Mouse (Mus musculus) hindbrain, postnatal 0 days (tissue): ENCODE data around the gene Tctex1d1. TPM values are rescaled to one million over a fixed set of nuclear protein-coding genes. Genes with fewer than 3 reads are reported as not detected.

Experiments
- ATAC-seq: fragments of 200-750 bp; cut with Nextera tagmentation; 2 replicates; pipeline ENCODE4 v1.8.0; 2017; ENCODE audit warnings: mild to moderate bottlenecking, moderate TSS enrichment, moderate library complexity
- DNase-seq: peaks from one replicate; pipeline ENCODE4 v3.0.0-alpha.2; 2015; ENCODE audit warnings: low spot score
- H3K27ac ChIP-seq: fragments of 300-500 bp; sonication (generic); 2 replicates; pipeline ENCODE4 v1.5.1; 2014; ENCODE audit warnings: mild to moderate bottlenecking
- H3K27me3 ChIP-seq: fragments of 300-500 bp; sonication (generic); 2 replicates; pipeline ENCODE4 v1.6.1; 2014; ENCODE audit warnings: low read length, mixed read lengths; ENCODE audit not compliant: insufficient read depth
- H3K36me3 ChIP-seq: fragments of 300-500 bp; sonication (generic); 2 replicates; pipeline ENCODE4 v1.6.1; 2014; ENCODE audit warnings: low read length, mixed read lengths; ENCODE audit not compliant: insufficient read depth
- H3K4me1 ChIP-seq: fragments of 300-500 bp; sonication (generic); 2 replicates; pipeline ENCODE4 v1.6.1; 2014; ENCODE audit warnings: antibody characterized with exemption, low read length, mixed read lengths; ENCODE audit not compliant: insufficient read depth
- H3K4me2 ChIP-seq: fragments of 300-500 bp; sonication (generic); 2 replicates; pipeline ENCODE4 v1.6.1; 2014; ENCODE audit warnings: low read depth, mild to moderate bottlenecking, low read length, moderate library complexity, mixed read lengths
- H3K4me3 ChIP-seq: fragments of 300-500 bp; sonication (generic); 2 replicates; pipeline ENCODE4 v1.5.1; 2014; ENCODE audit warnings: low read length
- H3K9ac ChIP-seq: fragments of 300-500 bp; sonication (generic); replicated peaks from 2 replicates; pipeline ENCODE4 v1.6.1; 2014; ENCODE audit warnings: mild to moderate bottlenecking, low read length, moderate library complexity, mixed read lengths
- H3K9me3 ChIP-seq: fragments of 300-500 bp; sonication (generic); 2 replicates; pipeline ENCODE4 v1.6.1; 2016; ENCODE audit warnings: low read length, mixed read lengths
- CTCF ChIP-seq: IDR thresholded peaks from 2 replicates; pipeline ENCODE4 v1.5.1; 2016; ENCODE audit warnings: antibody characterized with exemption, control low read depth, low read depth
- WGBS: fragments of 180-500 bp; shearing (Covaris S2); extraction: QIAGEN DNeasy Blood & Tissue Kit; methylation state at CpG from one replicate; pipeline ENCODE4 v1.1.7; 2014; 5-methylcytosine and 5-hydroxymethylcytosine counted together
- polyA plus RNA-seq: library from polyadenylated mRNA; unstranded; fragments of >200 nt; fragmentation: Nextera tagmentation; extraction: Ambion mirVana; gene quantifications from 2 replicates; pipeline ENCODE4 v1.2.1, GENCODE M21; 2015
- total RNA-seq: library from RNA; depleted of rRNA; stranded (reverse); fragments of >200 nt; gene quantifications from 2 replicates; pipeline ENCODE4 v1.2.3, GENCODE M21; 2014

Tctex1d1 gene
- total and polyA plus RNA-seq, 2 experiments from 2014 or later = 0.73 to 2.5 TPM

DNA sequence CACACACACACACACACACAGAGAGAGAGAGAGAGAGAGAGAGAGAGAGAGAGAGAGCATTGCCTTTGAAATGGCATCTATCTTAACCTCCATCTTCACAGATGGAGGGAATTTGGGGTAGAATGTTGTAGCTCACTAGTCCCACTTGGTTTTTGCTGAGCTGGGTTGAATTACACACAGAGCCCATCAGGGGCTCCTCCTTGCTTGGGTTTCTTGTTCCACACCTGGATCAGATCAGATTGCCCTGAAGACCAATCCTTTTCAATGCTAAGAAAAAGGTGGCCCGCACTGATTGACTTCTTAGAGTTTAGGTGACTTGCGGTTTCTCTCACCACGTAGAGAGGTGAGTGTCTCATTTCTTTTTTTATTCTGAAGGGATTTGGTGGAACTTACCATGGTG lies 13.3 kb downstream of the Tctex1d1 start:
- Histone ChIP-seq H3K4me1 (no peaks in the 10 kb centered on the region), H3K27ac (no peak overlapping the region), H3K4me3 (no peak overlapping the region), H3K4me2 (no peak overlapping the region), H3K27me3 (no peaks in the 10 kb centered on the region), H3K9ac (no peak overlapping the region), H3K9me3 (no peaks in the 10 kb centered on the region), H3K36me3 (no peaks in the 10 kb centered on the region)
- DNase-seq = no peak
- WGBS = 79% methylated on average over 3 of the region's 3 CpGs
- ATAC-seq = no peak
- no peak for TF ChIP-seq CTCF

DNA sequence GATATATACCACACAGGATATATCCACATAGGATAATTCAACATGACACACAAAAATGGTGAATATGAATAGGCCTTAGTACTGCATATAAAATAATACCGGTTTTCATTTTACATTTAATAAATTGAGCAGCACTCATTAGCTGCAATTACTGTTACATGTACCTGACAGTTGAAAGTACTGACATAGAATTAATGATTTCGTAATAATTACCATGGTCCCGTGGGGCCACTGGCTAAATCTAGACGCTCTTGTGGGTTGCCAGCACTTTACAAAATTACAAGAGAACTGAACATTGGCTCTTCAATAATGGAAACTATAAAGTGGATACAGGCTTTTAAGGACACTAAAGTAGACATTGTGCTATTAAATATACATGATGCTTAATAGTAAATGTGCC lies 26.3 kb downstream of the Tctex1d1 start:
- no peaks in the 10 kb centered on the region for H3K4me1 ChIP-seq
- H3K9ac ChIP-seq = no peak overlapping the region
- H3K4me3 ChIP-seq = no peak overlapping the region
- no peak for TF ChIP-seq CTCF
- H3K9me3 ChIP-seq = no peaks in the 10 kb centered on the region
- 74% methylated on average over 4 of the region's 4 CpGs for WGBS
- H3K4me2 ChIP-seq = no peak overlapping the region
- DNase-seq (peak; percentile 16), ATAC-seq (no peak)
- H3K27me3 ChIP-seq = no peaks in the 10 kb centered on the region
- no peak overlapping the region for H3K27ac ChIP-seq
- H3K36me3 ChIP-seq = no peaks in the 10 kb centered on the region

DNA sequence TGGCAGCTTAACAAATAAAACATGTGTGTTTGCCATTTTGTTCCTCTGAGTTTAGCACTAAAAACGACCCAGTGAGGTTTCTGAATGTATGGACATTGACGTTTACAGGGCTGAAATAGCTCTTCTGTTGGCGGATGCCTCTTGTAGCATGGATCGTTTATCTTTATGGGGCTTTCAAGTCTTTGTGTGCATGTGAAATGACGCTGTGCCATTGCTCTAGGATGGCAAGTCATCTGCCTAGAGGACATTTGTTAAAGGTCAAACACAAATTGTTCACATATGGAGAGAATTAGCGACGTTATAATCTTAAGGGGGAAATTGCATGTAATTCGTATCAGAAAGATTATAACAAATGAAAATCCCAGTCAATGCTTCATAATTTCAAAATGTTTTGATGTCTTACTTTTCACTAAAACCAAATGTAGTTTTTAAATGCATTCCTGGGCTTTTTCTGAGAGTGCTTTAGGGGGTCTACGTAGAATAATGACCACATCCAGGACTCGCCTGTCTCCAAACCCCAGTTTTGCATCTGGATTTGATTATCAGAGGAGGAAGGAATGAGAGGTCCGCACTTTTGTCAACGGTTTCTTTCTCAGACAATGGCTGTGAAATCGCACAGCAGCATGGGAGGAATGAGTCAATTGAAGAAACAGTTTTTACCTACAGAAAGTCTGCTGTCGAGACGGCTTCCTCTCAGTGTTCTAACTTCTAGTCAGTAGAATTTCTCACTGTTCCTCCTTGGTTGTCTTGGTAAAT lies 27.0 kb downstream of the Tctex1d1 start:
- no peaks in the 10 kb centered on the region for H3K36me3 ChIP-seq
- H3K27ac ChIP-seq = no peak overlapping the region
- WGBS = 61% methylated on average over 15 of the region's 15 CpGs

DNA sequence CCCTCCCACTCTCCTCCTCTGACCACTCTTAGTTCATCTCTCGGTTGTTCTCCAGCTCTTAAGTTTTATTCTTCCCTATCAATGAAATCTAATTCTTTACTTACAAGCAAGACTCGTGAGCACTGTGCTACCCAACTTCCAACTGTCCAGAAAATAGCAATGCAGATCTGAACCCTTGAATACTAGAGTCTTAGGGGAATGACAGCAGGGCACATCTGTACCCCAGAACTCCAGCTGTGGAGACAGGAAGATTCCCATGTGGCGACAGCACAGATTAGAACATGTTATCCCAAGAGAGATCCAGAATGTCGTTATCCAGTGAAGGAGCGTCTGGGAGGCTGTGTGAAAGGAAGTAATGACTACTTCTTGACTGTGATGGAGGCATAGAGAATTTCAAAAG lies 27.9 kb downstream of the Tctex1d1 start:
- no peak for DNase-seq
- H3K9me3 ChIP-seq = no peaks in the 10 kb centered on the region
- no peak for TF ChIP-seq CTCF
- no peak for ATAC-seq
- H3K4me3 ChIP-seq = no peak overlapping the region
- H3K4me1 ChIP-seq = no peaks in the 10 kb centered on the region
- WGBS = 76% methylated on average over 5 of the region's 5 CpGs
- H3K4me2 ChIP-seq = no peak overlapping the region
- no peak overlapping the region for H3K27ac ChIP-seq
- no peaks in the 10 kb centered on the region for H3K36me3 ChIP-seq
- H3K27me3 ChIP-seq = no peaks in the 10 kb centered on the region
- no peak overlapping the region for H3K9ac ChIP-seq

More for the DNA sequence above, 27.0 kb downstream of the Tctex1d1 start:
- Histone ChIP-seq H3K27me3 (no peaks in the 10 kb centered on the region), H3K4me1 (no peaks in the 10 kb centered on the region), H3K9me3 (no peaks in the 10 kb centered on the region), H3K4me2 (no peak overlapping the region), H3K9ac (no peak overlapping the region), H3K4me3 (no peak overlapping the region)
- DNase-seq = no peak
- ATAC-seq = no peak
- TF ChIP-seq CTCF = no peak

DNA sequence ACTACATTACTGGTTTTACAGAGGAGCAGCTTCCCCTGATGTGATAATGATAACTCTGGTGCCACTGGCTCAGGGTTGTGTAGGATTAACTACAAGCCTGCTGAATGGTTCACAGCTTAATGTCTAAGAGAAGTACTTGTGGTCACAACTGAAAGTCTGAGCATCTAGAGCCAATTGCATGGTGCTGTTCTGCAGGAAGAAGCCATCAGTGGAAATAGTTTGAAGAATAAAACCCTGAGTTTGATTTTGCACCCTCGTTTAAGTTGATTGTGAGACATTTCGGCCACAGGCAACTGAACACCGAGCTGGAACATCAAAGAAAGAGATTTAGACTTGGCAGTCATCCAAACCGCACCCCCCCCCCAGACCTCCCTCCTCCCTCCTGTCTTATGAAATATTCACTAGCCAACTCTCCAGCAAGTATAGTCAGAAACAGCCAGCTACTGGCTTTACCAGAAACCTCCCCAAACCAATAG lies 28.6 kb downstream of the Tctex1d1 start:
- H3K4me2 ChIP-seq = no peak overlapping the region
- no peaks in the 10 kb centered on the region for H3K36me3 ChIP-seq
- no peak overlapping the region for H3K27ac ChIP-seq
- H3K9ac ChIP-seq = no peak overlapping the region
- H3K4me1 ChIP-seq = no peaks in the 10 kb centered on the region
- WGBS = 18% methylated on average over 4 of the region's 4 CpGs
- no peak for TF ChIP-seq CTCF
- ATAC-seq (no peak), DNase-seq (peak; percentile 17)
- no peaks in the 10 kb centered on the region for H3K27me3 ChIP-seq
- no peak overlapping the region for H3K4me3 ChIP-seq
- H3K9me3 ChIP-seq = no peaks in the 10 kb centered on the region

DNA sequence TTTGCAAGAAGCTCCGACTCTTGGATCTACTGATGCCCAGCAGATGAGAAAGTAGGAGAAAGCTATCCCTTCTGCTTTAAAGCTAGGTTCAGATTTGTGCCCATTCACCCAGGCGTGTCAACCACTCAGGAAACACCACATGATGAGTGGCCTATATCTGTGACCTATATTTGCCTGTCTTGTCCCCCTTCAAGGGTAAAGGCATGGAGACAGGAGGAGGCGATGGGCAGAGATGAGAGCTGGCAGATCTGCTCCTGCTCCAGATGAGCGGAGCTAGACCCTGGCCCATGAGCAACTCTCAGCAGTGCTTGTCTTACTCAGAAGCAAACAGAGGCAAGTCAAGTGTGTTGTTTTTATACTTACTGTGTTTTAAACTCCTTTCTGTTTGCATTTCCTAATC lies 32.3 kb downstream of the Tctex1d1 start:
- no peak overlapping the region for H3K9ac ChIP-seq
- TF ChIP-seq CTCF = no peak
- H3K27me3 ChIP-seq = no peaks in the 10 kb centered on the region
- H3K9me3 ChIP-seq = no peaks in the 10 kb centered on the region
- no peak for DNase-seq
- H3K4me1 ChIP-seq = no peaks in the 10 kb centered on the region
- no peak overlapping the region for H3K27ac ChIP-seq
- no peak overlapping the region for H3K4me2 ChIP-seq
- H3K4me3 ChIP-seq = no peak overlapping the region
- no peak for ATAC-seq
- H3K36me3 ChIP-seq = no peaks in the 10 kb centered on the region
- 93% methylated on average over 4 of the region's 4 CpGs for WGBS

DNA sequence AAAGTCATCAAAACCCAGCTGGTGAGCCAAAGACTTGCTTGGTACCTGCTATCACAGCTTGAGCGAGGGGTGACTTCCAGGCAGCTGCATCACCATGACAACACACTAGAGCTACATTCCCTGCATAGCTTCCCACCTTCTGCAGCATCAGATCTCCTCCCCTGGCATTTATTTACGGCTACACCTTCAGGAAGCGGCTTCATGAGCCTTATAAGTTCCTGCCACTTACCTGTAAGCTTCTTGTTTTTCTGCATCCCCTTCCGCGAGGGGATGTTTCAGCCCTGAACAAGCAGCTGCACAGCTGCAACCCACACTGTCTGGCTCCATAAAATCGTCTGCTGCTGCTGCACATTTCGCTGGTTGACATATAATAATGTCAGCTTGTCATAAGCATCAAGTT lies 33.4 kb downstream of the Tctex1d1 start:
- Histone ChIP-seq H3K27ac (peak overlapping the region; percentile 64; the same call in 1 of the 2 replicates), H3K27me3 (no peaks in the 10 kb centered on the region), H3K9ac (no peak overlapping the region), H3K4me2 (peak overlapping the region; percentile 27; the same call in 1 of the 2 replicates), H3K4me3 (no peak overlapping the region), H3K9me3 (no peaks in the 10 kb centered on the region), H3K4me1 (no peaks in the 10 kb centered on the region), H3K36me3 (no peaks in the 10 kb centered on the region)
- peak; percentile 83 for ATAC-seq
- peak; percentile 67 for DNase-seq
- no peak for TF ChIP-seq CTCF
- WGBS = 23% methylated on average over 7 of the region's 7 CpGs
